Mouse (Mus musculus) spleen, postnatal 10 days (tissue): ENCODE measurements around the gene Mrpl14.

ENCODE experiments used
- DNase-seq, 2 experiments: peaks; one replicate each; pipeline ENCODE4 v3.0.0; 2021 to 2022; ENCODE audit warnings: low spot score in 2 of 2

The Mrpl14 gene

DNA sequence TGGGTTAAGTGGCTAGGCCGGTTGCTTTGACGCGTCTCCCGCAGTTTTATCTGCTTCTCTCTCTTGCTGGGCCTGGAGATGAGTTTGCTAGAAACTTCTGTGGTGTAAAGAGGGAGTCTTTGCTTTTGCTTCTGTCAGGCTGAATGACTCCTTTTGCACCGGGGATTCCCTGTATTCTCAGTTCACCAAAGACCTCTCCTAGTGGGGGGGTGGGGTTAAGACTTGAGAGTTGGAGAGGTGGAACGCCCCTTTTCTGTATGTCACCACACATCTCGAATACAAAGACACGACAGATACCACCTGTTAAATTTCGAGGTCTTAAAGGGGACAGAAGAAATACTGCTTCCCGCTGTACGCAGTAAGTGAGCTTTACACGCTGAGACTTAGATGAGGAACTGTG is 594 bp downstream of the Mrpl14 start, which contains the start of gene Tmem63b:
Gene Tmem63b, minus strand, starts transcription at position 190 of the 400 bp plus-strand sequence.
- DNase-seq: no peak

GRCm38 (mm10) chr17:45689120-45689519 is 3.0 kb downstream of the Mrpl14 start:
- no peak for DNase-seq

DNA sequence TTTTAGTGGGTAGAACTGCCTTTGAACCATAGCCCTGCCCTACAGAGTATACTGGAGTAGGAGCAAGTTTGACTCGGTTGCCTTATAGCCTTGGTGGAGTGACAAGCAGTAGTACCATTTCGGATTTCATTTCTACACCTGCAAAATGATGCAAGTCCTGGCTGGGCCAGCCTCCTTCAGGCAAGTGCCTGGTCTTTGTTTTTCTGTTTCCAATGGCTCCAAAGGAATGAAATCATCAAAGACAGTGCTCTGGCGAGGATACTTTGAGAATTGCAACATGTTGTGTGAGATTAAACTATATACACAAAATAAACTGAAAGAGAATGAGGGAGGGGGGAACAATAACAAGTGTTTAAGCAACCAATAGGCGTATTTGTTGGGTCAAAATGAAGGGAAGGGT is 3.9 kb downstream of the Mrpl14 start:
- no peak for DNase-seq

DNA sequence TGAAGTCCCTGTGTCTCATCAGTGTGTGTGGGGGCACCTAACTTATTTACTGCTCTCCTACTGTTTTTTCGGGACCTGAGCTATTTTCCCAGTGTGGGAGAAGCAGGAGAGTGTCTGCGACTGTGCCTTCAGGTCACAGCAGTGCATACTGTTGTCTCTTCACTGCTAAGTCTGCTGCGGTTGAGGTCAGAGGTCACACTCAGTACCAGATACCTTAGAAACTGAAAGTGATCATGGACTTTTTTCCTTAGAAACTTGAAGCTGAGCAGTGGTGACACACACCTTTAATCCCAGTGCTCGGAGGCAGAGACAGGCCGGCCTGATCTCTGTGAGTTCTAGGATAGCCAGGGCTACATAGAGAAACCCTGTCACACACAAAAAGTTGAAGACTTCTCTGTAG is 6.0 kb downstream of the Mrpl14 start:
- no peak for DNase-seq

DNA sequence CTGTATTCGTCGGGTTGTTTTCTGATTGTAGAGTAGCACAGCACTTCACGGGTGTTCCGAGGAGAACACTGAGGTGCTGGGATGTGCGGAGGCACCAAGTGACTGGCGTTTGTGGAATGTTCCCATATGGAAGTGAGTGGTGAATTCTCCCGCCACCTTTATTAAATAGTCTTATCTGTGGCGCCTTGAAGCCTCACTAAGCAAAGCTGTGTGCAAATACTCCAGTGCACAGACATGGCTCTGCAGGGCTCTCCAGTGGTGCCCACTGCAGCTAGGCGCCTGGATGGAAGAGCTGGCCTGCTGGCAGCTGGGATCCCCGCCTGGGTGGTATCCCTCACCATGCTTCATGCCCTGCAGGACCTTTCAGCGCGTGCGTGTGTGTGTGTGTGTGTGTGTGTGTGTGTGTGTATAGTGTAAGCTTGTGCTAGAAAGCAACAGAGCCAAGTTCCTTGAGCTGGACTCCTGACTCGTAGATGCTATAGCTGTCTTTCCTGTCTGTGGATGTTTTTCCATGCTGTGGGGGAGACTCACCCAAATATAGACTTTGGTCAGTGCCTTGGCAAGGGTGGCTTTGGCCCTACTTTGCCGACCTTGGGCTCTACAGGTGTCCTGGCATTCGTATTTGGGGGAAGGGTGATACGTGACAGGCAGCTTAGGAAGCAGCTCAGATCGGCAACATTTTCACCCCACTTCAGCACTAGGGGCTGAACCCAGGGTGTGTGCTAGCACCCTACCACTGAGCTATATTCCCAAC is 7.9 kb downstream of the Mrpl14 start:
- DNase-seq: no peak

GRCm38 (mm10) chr17:45695227-45696120 is 9.4 kb downstream of the Mrpl14 start:
- DNase-seq: no peak

GRCm38 (mm10) chr17:45696981-45697380 is 10.9 kb downstream of the Mrpl14 start:
- no peak for DNase-seq

DNA sequence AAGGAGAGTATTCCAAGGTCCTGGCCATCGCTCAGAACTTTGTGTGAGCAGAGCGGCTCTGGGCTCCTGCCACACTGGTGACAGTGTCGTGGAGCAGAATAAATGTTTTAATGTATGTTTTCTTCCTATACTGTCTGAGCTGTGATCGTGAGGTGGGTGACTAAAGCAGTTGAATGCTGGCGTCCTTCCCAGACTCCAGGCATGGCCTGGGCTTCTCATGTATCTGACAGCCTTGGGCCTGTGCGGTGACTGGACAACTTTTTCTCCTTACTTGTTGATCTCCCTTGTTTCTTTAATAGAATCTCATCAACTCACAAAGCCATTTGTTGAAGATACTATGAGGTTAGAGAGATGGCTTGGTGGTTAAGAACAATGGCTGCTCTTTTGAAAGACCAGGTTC is 12.2 kb downstream of the Mrpl14 start:
- no peak for DNase-seq

GRCm38 (mm10) chr17:45699039-45699740 is 13.1 kb downstream of the Mrpl14 start:
- no peak for DNase-seq

- DNase-seq: no peak
These were observed 14.5 kb downstream of the Mrpl14 start for GRCm38 (mm10) chr17:45700496-45701235.

DNA sequence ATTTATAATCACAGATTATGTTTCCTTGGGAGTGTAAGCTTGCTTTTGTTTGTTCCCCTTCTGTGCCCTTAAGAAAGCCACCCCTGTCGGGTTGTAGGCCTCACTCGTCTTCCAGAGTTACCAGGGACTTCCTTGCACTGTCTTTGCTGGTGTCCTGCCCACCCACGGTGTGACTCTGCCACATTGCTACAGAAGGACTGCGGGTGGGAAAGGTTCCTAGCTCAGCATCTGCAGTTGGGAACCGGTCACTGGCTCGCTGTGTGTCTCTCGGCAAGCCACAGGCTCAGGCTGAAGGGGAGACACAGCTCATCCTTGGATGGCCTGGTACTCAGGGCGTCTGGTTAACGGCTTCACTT is 15.1 kb downstream of the Mrpl14 start:
- DNase-seq: no peak

GRCm38 (mm10) chr17:45702254-45702653 is 16.1 kb downstream of the Mrpl14 start:
- DNase-seq: no peak

DNA sequence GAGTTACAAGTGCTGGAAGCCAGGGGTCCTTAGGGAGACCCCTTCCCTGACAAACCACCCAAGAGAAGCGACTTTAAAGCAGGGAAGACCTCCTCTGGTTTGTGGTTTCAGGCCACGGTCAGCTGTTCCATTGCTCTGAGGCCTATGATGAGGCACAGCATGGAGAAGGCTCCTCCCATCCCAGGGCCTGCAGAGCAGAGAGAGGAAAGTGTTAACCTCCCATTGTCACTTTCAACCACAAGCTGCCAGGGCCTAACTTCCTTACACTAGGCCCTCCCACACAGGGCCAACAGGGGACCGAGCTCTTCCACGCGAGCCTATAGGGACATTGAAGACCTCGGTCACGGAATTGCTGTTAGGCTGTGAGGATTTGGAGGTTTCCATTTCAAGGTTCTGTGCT is 17.1 kb downstream of the Mrpl14 start:
- no peak for DNase-seq

DNA sequence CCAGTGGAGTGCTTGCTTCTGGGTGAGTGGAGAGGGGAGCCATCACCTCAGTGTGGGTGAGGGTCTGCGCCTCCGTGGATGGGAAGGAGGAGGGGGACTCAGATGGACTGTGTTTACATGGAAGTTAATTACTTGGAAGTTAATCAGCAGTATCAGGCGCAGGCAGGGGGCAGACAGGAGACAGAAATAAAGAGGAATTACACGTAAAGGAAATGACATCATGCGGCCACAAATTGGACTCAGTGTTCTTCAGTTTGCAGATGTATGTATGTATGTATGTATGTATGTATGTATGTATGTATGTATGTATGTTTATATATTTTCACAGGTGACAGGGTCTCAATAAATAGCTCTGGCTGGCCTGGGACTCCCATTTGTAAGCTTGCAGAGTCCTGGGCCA is 20.7 kb downstream of the Mrpl14 start:
- no peak for DNase-seq

GRCm38 (mm10) chr17:45707376-45707775 is 21.3 kb downstream of the Mrpl14 start:
- no peak for DNase-seq

DNA sequence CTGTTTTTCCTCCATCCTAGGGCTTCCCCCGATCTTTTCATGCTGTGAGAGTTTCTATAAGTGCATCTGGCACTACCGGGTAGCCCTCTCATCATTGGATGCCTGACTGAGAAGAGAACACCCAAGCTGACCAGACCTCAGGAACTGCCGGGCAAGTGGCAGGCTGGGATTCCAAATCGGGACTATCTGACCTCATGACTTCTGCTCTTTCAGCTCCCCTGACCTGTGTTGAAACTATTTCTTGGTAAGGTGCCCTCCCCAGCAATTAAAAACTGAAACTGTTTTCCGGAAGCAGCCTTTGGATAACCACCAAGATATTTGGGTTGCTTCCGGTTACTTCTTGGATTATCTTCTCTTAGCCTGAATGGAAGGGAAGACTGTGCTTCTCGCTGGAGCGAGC is 22.1 kb downstream of the Mrpl14 start:
- no peak for DNase-seq

DNA sequence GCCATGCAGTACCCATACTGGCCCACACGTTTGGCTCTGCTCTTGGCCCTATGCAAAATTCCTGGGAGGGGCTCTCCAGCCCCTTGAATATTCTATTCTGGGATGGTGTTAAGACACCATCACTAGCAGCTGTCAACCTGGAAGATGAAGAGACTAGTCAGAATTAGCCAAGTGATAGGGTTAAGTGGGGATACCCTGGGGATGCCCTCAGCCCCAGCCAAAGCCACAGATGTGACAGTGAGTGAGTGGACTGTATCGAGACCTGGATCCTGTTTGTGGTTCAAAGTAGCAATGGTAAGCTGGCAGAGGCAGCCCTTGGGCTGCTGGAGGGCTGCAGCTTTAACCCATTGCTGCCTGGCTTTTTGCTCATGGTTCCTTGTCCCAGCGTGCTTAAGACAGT is 23.7 kb downstream of the Mrpl14 start:
- no peak for DNase-seq

GRCm38 (mm10) chr17:45710407-45710806 is 24.3 kb downstream of the Mrpl14 start:
- DNase-seq: no peak

DNA sequence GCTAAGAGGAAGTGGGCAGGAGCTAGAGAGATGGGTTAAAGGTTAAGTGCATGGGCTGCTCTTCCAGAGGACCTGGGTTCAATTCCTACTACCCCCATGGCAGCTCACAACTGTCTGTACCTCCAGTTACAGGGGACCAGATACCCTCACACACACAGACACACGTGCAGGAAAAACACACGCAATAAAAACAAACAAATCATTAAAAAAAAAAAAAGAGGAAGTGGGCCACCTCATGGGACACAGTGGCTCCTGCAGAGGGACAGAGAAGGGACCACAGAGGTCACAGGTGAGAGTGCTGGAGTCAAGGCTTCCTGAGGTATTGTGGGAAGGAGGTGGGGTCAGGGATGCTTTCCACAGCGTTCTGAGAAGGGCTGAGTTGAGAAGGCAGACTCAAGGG is 25.4 kb downstream of the Mrpl14 start:
- no peak for DNase-seq

- DNase-seq: peak; percentile 46 to 69
These were observed 32.2 kb downstream of the Mrpl14 start for GRCm38 (mm10) chr17:45718323-45718722.

- DNase-seq: peak; percentile 66 to 81
These were observed 37.8 kb downstream of the Mrpl14 start for GRCm38 (mm10) chr17:45723732-45724573.
